Mouse (Mus musculus): ENCODE results near the gene Pom121l2. TPM values are rescaled to one million over a fixed set of nuclear protein-coding genes. Genes with fewer than 3 reads are reported as not detected.

Gene Pom121l2
- total RNA-seq, 2 experiments from 2014 or later = 0.25 TPM; not detected in 1

Other genes starting within 250 kb of the Pom121l2 start
- 3.0 and 6.7 TPM in 2 replicates for gene Hist1h4j, start 246.1 kb upstream of the Pom121l2 start, total RNA-seq (2015)
- gene Hist1h4j, start 246.1 kb upstream of the Pom121l2 start, total RNA-seq (2017) = 303 and 332 TPM in 2 replicates
- 58.4 and 76.4 TPM in 2 replicates for gene Hist1h4k, start 230.7 kb upstream of the Pom121l2 start, total RNA-seq (2015)
- gene Hist1h4k, start 230.7 kb upstream of the Pom121l2 start, total RNA-seq (2017) = 2,633 and 2,646 TPM in 2 replicates
- gene Hist1h2ak, start 227.4 kb upstream of the Pom121l2 start, total RNA-seq (2015) = 79.0 and 135 TPM in 2 replicates
- gene Hist1h2ak, start 227.4 kb upstream of the Pom121l2 start, total RNA-seq (2017) = 1,123 and 1,182 TPM in 2 replicates
- 350 and 353 TPM in 2 replicates for gene Hist1h2bn, start 227.1 kb upstream of the Pom121l2 start, total RNA-seq (2015)
- 1,312 and 1,339 TPM in 2 replicates for gene Hist1h2bn, start 227.1 kb upstream of the Pom121l2 start, total RNA-seq (2017)
- 614 and 670 TPM in 2 replicates for gene Hist1h1b, start 200.6 kb upstream of the Pom121l2 start, total RNA-seq (2015)
- gene Hist1h1b, start 200.6 kb upstream of the Pom121l2 start, total RNA-seq (2017) = 1,549 and 1,625 TPM in 2 replicates
- 244 and 246 TPM in 2 replicates for gene Hist1h3i, start 197.8 kb upstream of the Pom121l2 start, total RNA-seq (2015)
- gene Hist1h3i, start 197.8 kb upstream of the Pom121l2 start, total RNA-seq (2017) = 294 and 383 TPM in 2 replicates
- gene Hist1h2an, start 194.0 kb upstream of the Pom121l2 start, total RNA-seq (2015) = 1.2 and 2.1 TPM in 2 replicates
- 859 and 860 TPM in 2 replicates for gene Hist1h2an, start 194.0 kb upstream of the Pom121l2 start, total RNA-seq (2017)
- 10.4 and 19.9 TPM in 2 replicates for gene Hist1h2bp, start 193.7 kb upstream of the Pom121l2 start, total RNA-seq (2015)
- 37.0 and 43.7 TPM in 2 replicates for gene Hist1h2bp, start 193.7 kb upstream of the Pom121l2 start, total RNA-seq (2017)
- 394 and 411 TPM in 2 replicates for gene Hist1h2bq, start 171.0 kb upstream of the Pom121l2 start, total RNA-seq (2015)
- 220 and 363 TPM in 2 replicates for gene Hist1h2bq, start 171.0 kb upstream of the Pom121l2 start, total RNA-seq (2017)
- gene Hist1h2ao, start 170.7 kb upstream of the Pom121l2 start, total RNA-seq (2015) = 115 and 180 TPM in 2 replicates
- 633 TPM in 1 of 2 replicates, not detected in the other for gene Hist1h2ao, start 170.7 kb upstream of the Pom121l2 start, total RNA-seq (2017)
- 53.3 and 56.3 TPM in 2 replicates for gene Hist1h4m, start 169.4 kb upstream of the Pom121l2 start, total RNA-seq (2015)
- gene Hist1h4m, start 169.4 kb upstream of the Pom121l2 start, total RNA-seq (2017) = 2,437 and 3,070 TPM in 2 replicates
- gene Hist1h4n, start 149.0 kb upstream of the Pom121l2 start, total RNA-seq (2015) = 48.7 and 53.0 TPM in 2 replicates
- 1,698 and 2,087 TPM in 2 replicates for gene Hist1h4n, start 149.0 kb upstream of the Pom121l2 start, total RNA-seq (2017)
- gene Hist1h2ap, start 147.7 kb upstream of the Pom121l2 start, total RNA-seq (2015) = 93.0 and 127 TPM in 2 replicates
- gene Hist1h2ap, start 147.7 kb upstream of the Pom121l2 start, total RNA-seq (2017) = 3,573 and 4,575 TPM in 2 replicates
- gene Hist1h2br, start 147.5 kb upstream of the Pom121l2 start, total RNA-seq (2015) = 378 and 381 TPM in 2 replicates
- 447 and 545 TPM in 2 replicates for gene Hist1h2br, start 147.5 kb upstream of the Pom121l2 start, total RNA-seq (2017)
- 13.3 and 16.1 TPM in 2 replicates for gene Zfp184, start 36.1 kb upstream of the Pom121l2 start, total RNA-seq (2015)
- 9.2 and 15.1 TPM in 2 replicates for gene Zfp184, start 36.1 kb upstream of the Pom121l2 start, total RNA-seq (2017)
- gene Prss16, start 28.5 kb downstream of the Pom121l2 start, total RNA-seq (2015) = 17.0 and 19.9 TPM in 2 replicates
- 11.4 and 12.2 TPM in 2 replicates for gene Prss16, start 28.5 kb downstream of the Pom121l2 start, total RNA-seq (2017)
- gene Hist1h2ah, start 54.4 kb downstream of the Pom121l2 start, total RNA-seq (2015) = 1.9 and 2.2 TPM in 2 replicates
- 923 and 1,838 TPM in 2 replicates for gene Hist1h2ah, start 54.4 kb downstream of the Pom121l2 start, total RNA-seq (2017)
- 65.4 and 83.1 TPM in 2 replicates for gene Hist1h2bk, start 54.7 kb downstream of the Pom121l2 start, total RNA-seq (2015)
- 1,827 and 2,239 TPM in 2 replicates for gene Hist1h2bk, start 54.7 kb downstream of the Pom121l2 start, total RNA-seq (2017)
- 38.4 and 42.3 TPM in 2 replicates for gene Hist1h4i, start 60.2 kb downstream of the Pom121l2 start, total RNA-seq (2015)
- 83.0 and 89.0 TPM in 2 replicates for gene Hist1h4i, start 60.2 kb downstream of the Pom121l2 start, total RNA-seq (2017)
- gene Hist1h2ag, start 61.8 kb downstream of the Pom121l2 start, total RNA-seq (2015) = 21.6 and 36.7 TPM in 2 replicates
- gene Hist1h2ag, start 61.8 kb downstream of the Pom121l2 start, total RNA-seq (2017) = 1,156 and 1,370 TPM in 2 replicates
- gene Hist1h2bj, start 62.0 kb downstream of the Pom121l2 start, total RNA-seq (2015) = 66.7 and 68.0 TPM in 2 replicates
- 642 and 843 TPM in 2 replicates for gene Hist1h2bj, start 62.0 kb downstream of the Pom121l2 start, total RNA-seq (2017)
- not detected in 2 replicates for gene Vmn1r188, start 103.2 kb downstream of the Pom121l2 start, total RNA-seq (2015)
- not detected in 2 replicates for gene Vmn1r188, start 103.2 kb downstream of the Pom121l2 start, total RNA-seq (2017)
- gene Vmn1r189, start 124.6 kb downstream of the Pom121l2 start, total RNA-seq (2015) = not detected in 2 replicates
- not detected in 2 replicates for gene Vmn1r189, start 124.6 kb downstream of the Pom121l2 start, total RNA-seq (2017)
- gene Vmn1r191, start 202.8 kb downstream of the Pom121l2 start, total RNA-seq (2015) = not detected in 2 replicates
- gene Vmn1r191, start 202.8 kb downstream of the Pom121l2 start, total RNA-seq (2017) = not detected in 2 replicates
- gene Vmn1r192, start 209.9 kb downstream of the Pom121l2 start, total RNA-seq (2015) = not detected in 2 replicates
- gene Vmn1r192, start 209.9 kb downstream of the Pom121l2 start, total RNA-seq (2017) = not detected in 2 replicates
- gene Vmn1r193, start 242.0 kb downstream of the Pom121l2 start, total RNA-seq (2015) = not detected in 2 replicates
- gene Vmn1r193, start 242.0 kb downstream of the Pom121l2 start, total RNA-seq (2017) = not detected in 2 replicates

Measured in megakaryocyte progenitor cell, adult 5-6 weeks (primary cell).